8 mouse cellular contexts compared by ENCODE assay signal in the genomic region with DNA sequence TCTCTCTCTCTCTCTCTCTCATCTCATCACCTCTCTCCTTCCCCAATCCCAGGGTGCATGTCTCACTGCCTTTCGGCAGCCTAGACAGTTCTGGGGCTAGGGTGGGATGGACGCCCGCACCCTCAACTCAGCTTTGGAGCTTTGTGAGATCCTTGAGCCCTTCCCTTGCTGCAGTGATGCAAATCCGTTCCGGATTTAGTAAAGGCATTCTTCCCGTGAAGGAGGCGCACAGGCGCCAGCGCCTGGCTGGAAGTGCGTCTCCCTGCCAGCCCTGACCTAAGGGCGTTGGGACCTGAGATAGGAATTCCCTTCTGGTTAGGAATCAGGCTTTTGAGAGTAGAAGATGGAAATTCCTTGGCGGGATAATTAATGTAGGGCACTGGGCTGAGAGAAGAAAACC. TPM values are rescaled to one million over a fixed set of nuclear protein-coding genes. Genes with fewer than 3 reads are reported as not detected.
DNase-seq lines count a peak whose midpoint lies in the region; ATAC-seq lines count a peak whose summit lies in the region.

No protein-coding gene starts in this region.

- no peaks in the 10 kb centered on the region for H3K4me1 ChIP-seq in forebrain, embryonic 16.5 days (replicated peaks; ENCODE audit: control insufficient read depth, insufficient read depth, low read length)
- peaks cover 6% of the 10 kb centered on the region; the same call in 1 of the 2 replicates for H3K4me1 ChIP-seq in hindbrain, embryonic 15.5 days (replicated peaks)

- H3K4me3 ChIP-seq in forebrain, embryonic 16.5 days (replicated peaks; ENCODE audit: low read length): no peak overlapping the region
- 0 out of 2 replicates have a peak overlapping the region, but pooled peaks have one; percentile 3 for H3K4me3 ChIP-seq in hindbrain, embryonic 15.5 days

- peak; percentile 58 for DNase-seq in Muller cell, postnatal 12 days (ENCODE audit: inconsistent ontology term)
- DNase-seq in lung, postnatal 10 days: peak; percentile 66
- DNase-seq in left cerebral cortex, adult 18-20 months (ENCODE audit: low spot score in 2 of 2): no peak
- no peak for DNase-seq in thymus, postnatal 14 days
- DNase-seq in thymus, postnatal 36 days: no peak

- H3K4me2 ChIP-seq in forebrain, embryonic 16.5 days (ENCODE audit: low read length): peak overlapping the region; percentile 25
- peak overlapping the region; percentile 47 for H3K4me2 ChIP-seq in hindbrain, embryonic 15.5 days

- no peaks in the 10 kb centered on the region for H3K9me3 ChIP-seq in forebrain, embryonic 16.5 days (ENCODE audit: control insufficient read depth, low read length)
- no peaks in the 10 kb centered on the region for H3K9me3 ChIP-seq in hindbrain, embryonic 15.5 days

- peak; percentile 74; the same call in 1 of the 2 replicates for ATAC-seq in cerebellum, adult (ENCODE audit: insufficient number of reproducible peaks, low FRiP score, low TSS enrichment)
- no peak for ATAC-seq in forebrain, embryonic 16.5 days
- no peak for ATAC-seq in hindbrain, embryonic 15.5 days (ENCODE audit: low FRiP score, low read depth)

- H3K27ac ChIP-seq in forebrain, embryonic 16.5 days (ENCODE audit: low read length): no peak overlapping the region
- no peak overlapping the region for H3K27ac ChIP-seq in hindbrain, embryonic 15.5 days (replicated peaks)

- no peaks in the 10 kb centered on the region for H3K36me3 ChIP-seq in forebrain, embryonic 16.5 days (ENCODE audit: control insufficient read depth, insufficient read depth)
- H3K36me3 ChIP-seq in hindbrain, embryonic 15.5 days: no peaks in the 10 kb centered on the region

- WGBS in forebrain, embryonic 16.5 days: 3% methylated on average over 12 of the region's 12 CpGs
- WGBS in hindbrain, embryonic 15.5 days: 4% methylated on average over 12 of the region's 12 CpGs

- no peak overlapping the region for H3K9ac ChIP-seq in forebrain, embryonic 16.5 days (replicated peaks; ENCODE audit: low read depth, low read length)
- H3K9ac ChIP-seq in hindbrain, embryonic 15.5 days: peak overlapping the region; percentile 20; the same call in 1 of the 2 replicates

- no peaks in the 10 kb centered on the region for H3K27me3 ChIP-seq in forebrain, embryonic 16.5 days (replicated peaks; ENCODE audit: control insufficient read depth, insufficient read depth, low read length)
- H3K27me3 ChIP-seq in hindbrain, embryonic 15.5 days: no peaks in the 10 kb centered on the region

RNA-seq across cellular contexts. Expression of a gene that starts 9.6 kb away (rescaled TPM):
- not detected in 2 replicates for polyA plus RNA-seq in forebrain, embryonic 16.5 days (2015; fragmentation: Nextera tagmentation; extraction: Ambion mirVana)
- not detected in 2 replicates for polyA plus RNA-seq in hindbrain, embryonic 15.5 days (2015; fragmentation: Nextera tagmentation; extraction: Ambion mirVana)
- 1 to 10 TPM; 2.3 to 5.9 TPM for total RNA-seq in left cerebral cortex, adult 18-20 months (2021)

RNA-seq across cellular contexts. Expression of a gene that starts 9.6 kb away (rescaled TPM):
- polyA plus RNA-seq in forebrain, embryonic 16.5 days (2015; fragmentation: Nextera tagmentation; extraction: Ambion mirVana): not detected in 2 replicates
- not detected in 2 replicates for polyA plus RNA-seq in hindbrain, embryonic 15.5 days (2015; fragmentation: Nextera tagmentation; extraction: Ambion mirVana)
- total RNA-seq in left cerebral cortex, adult 18-20 months (2021): not detected

RNA-seq across cellular contexts. Expression of a gene that starts 15.3 kb away (rescaled TPM):
- 0.10 and 0.19 TPM in 2 replicates for polyA plus RNA-seq in forebrain, embryonic 16.5 days (2015; fragmentation: Nextera tagmentation; extraction: Ambion mirVana)
- 0.21 TPM in 1 of 2 replicates, not detected in the other for polyA plus RNA-seq in hindbrain, embryonic 15.5 days (2015; fragmentation: Nextera tagmentation; extraction: Ambion mirVana)
- total RNA-seq in left cerebral cortex, adult 18-20 months (2021): under 1 TPM in 1 of 2 experiments, not detected in 1; 0.33 TPM

RNA-seq across cellular contexts. Expression of a gene that starts 31.6 kb away (rescaled TPM):
- polyA plus RNA-seq in forebrain, embryonic 16.5 days (2015; fragmentation: Nextera tagmentation; extraction: Ambion mirVana): 2.6 and 2.7 TPM in 2 replicates
- 2.5 and 2.9 TPM in 2 replicates for polyA plus RNA-seq in hindbrain, embryonic 15.5 days (2015; fragmentation: Nextera tagmentation; extraction: Ambion mirVana)
- 10 to 100 TPM; 36.7 to 37.7 TPM for total RNA-seq in left cerebral cortex, adult 18-20 months (2021)

RNA-seq across cellular contexts. Expression of a gene that starts 38.7 kb away (rescaled TPM):
- polyA plus RNA-seq in forebrain, embryonic 16.5 days (2015; fragmentation: Nextera tagmentation; extraction: Ambion mirVana): 83.3 and 86.9 TPM in 2 replicates
- 55.5 and 58.4 TPM in 2 replicates for polyA plus RNA-seq in hindbrain, embryonic 15.5 days (2015; fragmentation: Nextera tagmentation; extraction: Ambion mirVana)
- 10 to 100 TPM; 36.2 to 38.8 TPM for total RNA-seq in left cerebral cortex, adult 18-20 months (2021)

Comparison
In these comparisons a context has a peak if more than half of its experiments do, and no peak if none do; other contexts are left out.
1. DNase-seq: peak in Muller cell, postnatal 12 days (single experiment) and lung, postnatal 10 days (single experiment); none in left cerebral cortex, adult 18-20 months (0 of 2), thymus, postnatal 14 days (single experiment) and thymus, postnatal 36 days (0 of 2).